Comparison of ENCODE assay signal across 23 mouse cellular contexts in the genomic region with DNA sequence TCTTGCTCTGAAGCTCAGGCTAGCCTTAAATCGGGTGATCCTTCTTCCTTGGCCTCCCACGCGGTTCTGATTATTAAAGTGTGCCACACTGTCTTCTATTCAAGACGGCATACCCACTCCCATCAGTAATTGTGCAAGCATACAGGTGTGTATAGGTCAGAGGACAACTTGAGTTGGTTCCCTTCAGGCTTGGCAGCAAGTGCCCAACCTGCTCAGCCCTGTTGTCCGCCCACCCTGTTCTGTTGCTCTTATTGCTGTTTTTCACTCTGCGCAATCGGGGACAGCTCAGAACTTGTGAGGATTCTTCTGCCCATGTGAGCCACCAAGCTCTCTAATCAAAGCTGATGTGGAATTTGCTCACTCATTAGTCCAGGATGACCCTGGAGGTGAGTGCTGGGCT. TPM values are rescaled to one million over a fixed set of nuclear protein-coding genes. Genes with fewer than 3 reads are reported as not detected.
"Had no signal": no experiment of that assay in that cellular context is flagged by ENCODE, and none has a peak within 500 bp of the region (broad histone marks: within the 10 kb centered on the region; RNA-seq: fewer than 3 reads in every experiment).

No protein-coding gene starts in this region.

- DNase-seq: cerebellum, adult 8-10 months; cerebellum, adult 9-10 months; cerebellum, adult 9-11 months; cerebellum, postnatal 10 days; cerebellum, postnatal 14 days; cerebellum, postnatal 25 days; cerebellum, postnatal 36 days; embryo, embryonic 11 days; forebrain, postnatal 0 days; gastrocnemius, adult 2 months; gastrocnemius, postnatal 10 days; gastrocnemius, postnatal 14 days; gastrocnemius, postnatal 25 days; gastrocnemius, postnatal 36 days; heart, adult 11 months; heart, adult 18-20 months; heart, adult 2 months had no signal

RNA-seq across cellular contexts. Expression of a gene that starts 24.0 kb away (rescaled TPM):
- total RNA-seq: common myeloid progenitor, adult 5-6 weeks; forebrain, postnatal 0 days; gastrocnemius, adult 2 months; gastrocnemius, adult 8-10 months; gastrocnemius, postnatal 14 days; gastrocnemius, postnatal 25 days; granulocyte monocyte progenitor cell, adult 5-6 weeks; heart, adult 18-20 months; heart, adult 2 months; heart, adult 8-10 months had no signal

RNA-seq across cellular contexts. Expression of a gene that starts 24.0 kb away (rescaled TPM):
- total RNA-seq: common myeloid progenitor, adult 5-6 weeks; forebrain, postnatal 0 days; gastrocnemius, adult 18-20 months; gastrocnemius, adult 2 months; gastrocnemius, adult 8-10 months; gastrocnemius, postnatal 10 days; gastrocnemius, postnatal 14 days; gastrocnemius, postnatal 25 days; gastrocnemius, postnatal 36 days; gastrocnemius, postnatal 4 days; granulocyte monocyte progenitor cell, adult 5-6 weeks; heart, adult 18-20 months; heart, adult 2 months; heart, adult 8-10 months had no signal
